Mouse (Mus musculus) spleen, adult 2 months (tissue): ENCODE data around the gene Ctnna3. TPM values are rescaled to one million over a fixed set of nuclear protein-coding genes. Genes with fewer than 3 reads are reported as not detected.

ENCODE experiments used
- DNase-seq, 2 experiments: peaks; one replicate each; pipeline versions ENCODE4 v3.0.0 to v3.0.0-alpha.2; 2012 to 2021; ENCODE audit warnings: low spot score in 2 of 2, low read depth in 1 of 2
- H3K27ac ChIP-seq: fragments of 200-500 bp; 2 replicates; pipeline ENCODE4 v1.5.1; 2012; ENCODE audit warnings: low read length, inconsistent platforms; ENCODE audit not compliant: insufficient read depth
- H3K27me3 ChIP-seq: fragments of 200-500 bp; 2 replicates; pipeline ENCODE4 v1.6.1; 2012; ENCODE audit warnings: mild to moderate bottlenecking, moderate library complexity, low read length, inconsistent platforms; ENCODE audit not compliant: control insufficient read depth, insufficient read depth
- H3K36me3 ChIP-seq: fragments of 200-500 bp; 2 replicates; pipeline ENCODE4 v1.6.1; 2012; ENCODE audit warnings: mild to moderate bottlenecking, low read length, inconsistent platforms; ENCODE audit not compliant: control insufficient read depth, insufficient read depth
- H3K4me1 ChIP-seq: fragments of 200-500 bp; 2 replicates; pipeline ENCODE4 v1.6.1; 2011; ENCODE audit warnings: inconsistent platforms; ENCODE audit not compliant: control insufficient read depth, insufficient read depth, insufficient read length
- H3K4me3 ChIP-seq: fragments of 200-500 bp; 2 replicates; pipeline ENCODE4 v1.5.1; 2011; ENCODE audit warnings: mild to moderate bottlenecking, inconsistent platforms; ENCODE audit not compliant: insufficient read depth, insufficient read length; ENCODE audit errors: extremely low read depth
- CTCF ChIP-seq: fragments of 200-500 bp; IDR thresholded peaks from 2 replicates; pipeline ENCODE4 v1.5.1; 2011; ENCODE audit warnings: mild to moderate bottlenecking, inconsistent platforms; ENCODE audit not compliant: insufficient read depth, insufficient read length, insufficient replicate concordance; ENCODE audit errors: extremely low read depth
- POLR2A ChIP-seq: fragments of 200-500 bp; IDR thresholded peaks from 2 replicates; pipeline ENCODE4 v1.6.1; 2011; ENCODE audit warnings: low read depth, low read length, inconsistent platforms
- WGBS: fragments of 180-500 bp; shearing (Covaris S2); methylation state at CpG from one replicate; pipeline ENCODE4 v1.1.7; 2018; 5-methylcytosine and 5-hydroxymethylcytosine counted together
- polyA plus RNA-seq: library from polyadenylated mRNA; depleted of rRNA; stranded (reverse); fragments of >200 nt; gene quantifications from 2 replicates; pipeline ENCODE4 v1.2.3, GENCODE M21; 2012

The Ctnna3 gene
- polyA plus RNA-seq, 1 experiment = 0.07 TPM

DNA sequence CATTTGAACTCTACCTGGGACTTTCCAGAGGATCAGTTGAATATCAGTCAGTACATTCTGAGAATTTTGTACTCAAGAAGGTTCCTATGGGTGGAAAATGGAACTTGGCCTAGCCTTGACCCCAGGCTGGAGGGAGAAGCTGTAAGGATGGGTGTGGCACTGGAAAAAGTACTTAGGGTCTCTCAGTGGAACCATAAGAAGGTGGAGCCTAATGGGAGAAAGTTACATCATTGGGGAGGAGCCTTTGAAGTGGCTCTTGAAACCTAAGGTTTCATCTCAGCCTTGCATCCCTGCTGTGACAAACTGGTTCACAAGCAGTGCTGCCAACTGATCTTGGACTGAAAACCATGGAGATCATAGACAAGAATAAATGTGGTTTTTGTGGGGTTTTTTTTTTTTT is 1318.8 kb downstream of the Ctnna3 start:
- Histone ChIP-seq H3K4me1 (no peaks in the 10 kb centered on the region), H3K4me3 (no peak overlapping the region), H3K27ac (no peak overlapping the region), H3K27me3 (no peaks in the 10 kb centered on the region), H3K36me3 (no peaks in the 10 kb centered on the region)
- no peak for TF ChIP-seq POLR2A
- TF ChIP-seq CTCF = no peak
- no peak for DNase-seq

DNA sequence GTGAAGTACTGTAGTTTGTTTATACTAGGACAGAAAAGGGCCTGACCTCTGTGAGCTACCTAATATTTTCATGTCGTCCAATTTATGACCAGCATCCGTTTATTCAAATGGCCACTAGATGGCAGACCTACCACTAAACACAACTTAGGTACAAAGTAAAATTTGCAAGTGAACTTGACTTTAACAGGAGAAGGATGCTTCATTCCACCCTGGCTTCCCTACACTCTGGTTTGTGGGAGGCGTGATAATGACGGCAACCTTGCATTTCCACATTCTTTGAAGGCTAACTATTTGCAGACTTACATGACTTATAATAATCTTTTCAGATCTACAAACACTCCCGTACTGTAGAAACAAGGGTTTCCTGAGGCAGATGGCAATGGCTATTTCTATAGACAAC is 1320.9 kb downstream of the Ctnna3 start:
- H3K27ac ChIP-seq = no peak overlapping the region
- no peaks in the 10 kb centered on the region for H3K27me3 ChIP-seq
- H3K4me1 ChIP-seq = no peaks in the 10 kb centered on the region
- DNase-seq = no peak
- TF ChIP-seq CTCF (no peak), POLR2A (no peak)
- H3K36me3 ChIP-seq = no peaks in the 10 kb centered on the region
- 38% methylated on average over 5 of the region's 5 CpGs for WGBS
- no peak overlapping the region for H3K4me3 ChIP-seq

DNA sequence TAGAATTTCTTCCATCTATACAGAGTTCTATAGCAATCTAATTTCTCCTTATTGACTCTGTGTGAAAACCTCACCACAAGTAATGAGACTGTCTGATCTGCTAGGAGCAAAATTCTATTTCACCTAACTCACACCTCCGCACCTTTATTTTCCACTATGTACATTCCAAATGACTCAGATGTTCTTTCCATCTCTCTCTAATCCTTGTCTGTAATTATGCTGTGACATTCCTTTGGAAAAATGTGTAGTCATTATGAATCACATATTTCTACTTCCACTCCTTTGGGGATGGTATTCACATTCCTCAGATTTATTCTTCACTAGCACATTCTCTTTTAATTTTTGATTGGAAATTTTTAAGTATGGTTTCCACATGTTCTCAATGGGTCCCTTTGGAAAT is 1406.4 kb downstream of the Ctnna3 start:
- no peak for DNase-seq
- H3K27ac ChIP-seq = no peak overlapping the region
- 96% methylated on average over 1 of the region's 1 CpGs for WGBS
- H3K36me3 ChIP-seq = no peaks in the 10 kb centered on the region
- TF ChIP-seq CTCF = no peak
- TF ChIP-seq POLR2A = no peak
- no peaks in the 10 kb centered on the region for H3K27me3 ChIP-seq
- H3K4me1 ChIP-seq = no peaks in the 10 kb centered on the region
- no peak overlapping the region for H3K4me3 ChIP-seq

DNA sequence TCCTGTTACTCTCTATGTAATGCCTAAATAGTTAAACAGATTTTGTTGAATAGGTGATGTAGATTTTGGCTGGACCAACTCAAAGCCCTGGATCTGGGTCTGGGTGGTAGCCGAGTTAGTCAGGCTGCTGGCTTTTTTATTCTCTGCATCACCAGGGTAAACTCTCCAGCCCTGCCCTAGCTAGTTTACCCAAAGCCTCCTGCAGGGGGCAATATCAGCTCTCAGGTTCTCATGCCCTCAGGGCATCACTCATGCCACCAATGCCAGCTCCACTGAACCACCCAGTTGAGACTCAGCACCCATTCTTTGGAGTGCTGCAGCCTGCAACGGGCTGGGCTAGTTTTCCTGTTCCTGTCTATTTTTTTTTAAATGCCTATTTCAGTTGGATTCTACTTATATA is 1431.5 kb downstream of the Ctnna3 start:
- DNase-seq = no peak

DNA sequence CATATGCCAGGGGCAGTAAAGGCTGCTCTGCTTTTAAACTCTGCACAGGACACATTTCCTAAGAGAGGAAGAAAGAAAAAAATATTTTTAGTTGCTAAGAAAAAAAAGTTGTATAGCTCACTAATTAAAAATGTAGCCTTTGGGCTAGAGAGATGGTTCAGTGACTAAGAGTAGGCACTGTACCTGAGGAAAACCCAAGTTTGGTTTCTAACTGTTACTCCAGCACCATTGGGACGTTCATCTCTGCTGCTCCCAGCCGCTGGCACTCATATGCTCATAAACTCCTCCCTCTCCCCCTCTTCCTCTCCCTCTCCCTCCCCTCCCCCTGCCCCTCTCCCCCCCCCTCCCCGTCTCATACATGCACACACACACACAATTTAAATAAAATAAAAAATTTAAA is 1441.0 kb downstream of the Ctnna3 start:
- Histone ChIP-seq H3K4me3 (no peak overlapping the region), H3K27me3 (no peaks in the 10 kb centered on the region), H3K36me3 (no peaks in the 10 kb centered on the region), H3K27ac (no peak overlapping the region), H3K4me1 (no peaks in the 10 kb centered on the region)
- TF ChIP-seq POLR2A (no peak), CTCF (no peak)
- WGBS = 60% methylated on average over 3 of the region's 3 CpGs
- no peak for DNase-seq

More for the DNA sequence above, 1431.5 kb downstream of the Ctnna3 start:
- H3K4me3 ChIP-seq = no peak overlapping the region
- no peaks in the 10 kb centered on the region for H3K27me3 ChIP-seq
- TF ChIP-seq CTCF (no peak), POLR2A (no peak)
- H3K27ac ChIP-seq = no peak overlapping the region
- H3K36me3 ChIP-seq = no peaks in the 10 kb centered on the region
- 82% methylated on average over 2 of the region's 2 CpGs for WGBS
- H3K4me1 ChIP-seq = no peaks in the 10 kb centered on the region

DNA sequence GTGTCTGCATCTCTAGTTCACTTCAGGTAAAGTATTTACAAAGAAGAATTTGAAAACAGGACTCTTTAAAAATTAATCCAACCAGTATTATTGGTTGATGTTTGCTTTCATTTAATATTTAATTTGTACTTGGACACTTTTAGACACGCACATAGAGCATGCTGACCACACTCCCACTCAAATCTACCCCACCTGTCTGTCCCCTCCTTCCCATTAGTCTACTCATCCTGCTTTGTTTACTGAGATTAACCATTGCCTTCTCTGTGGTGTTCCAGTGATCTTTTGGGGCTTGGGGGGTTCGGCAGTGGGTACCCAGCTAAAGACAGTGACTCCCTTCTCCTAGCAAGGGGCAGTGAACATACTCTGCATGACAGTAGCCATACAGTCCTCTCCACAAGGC is 1446.6 kb downstream of the Ctnna3 start:
- no peak overlapping the region for H3K27ac ChIP-seq
- no peak overlapping the region for H3K4me3 ChIP-seq
- TF ChIP-seq CTCF = no peak
- TF ChIP-seq POLR2A = no peak
- no peaks in the 10 kb centered on the region for H3K27me3 ChIP-seq
- no peak for DNase-seq
- no peaks in the 10 kb centered on the region for H3K36me3 ChIP-seq
- no peaks in the 10 kb centered on the region for H3K4me1 ChIP-seq
- 59% methylated on average over 2 of the region's 2 CpGs for whole genome bisulfite sequencing

DNA sequence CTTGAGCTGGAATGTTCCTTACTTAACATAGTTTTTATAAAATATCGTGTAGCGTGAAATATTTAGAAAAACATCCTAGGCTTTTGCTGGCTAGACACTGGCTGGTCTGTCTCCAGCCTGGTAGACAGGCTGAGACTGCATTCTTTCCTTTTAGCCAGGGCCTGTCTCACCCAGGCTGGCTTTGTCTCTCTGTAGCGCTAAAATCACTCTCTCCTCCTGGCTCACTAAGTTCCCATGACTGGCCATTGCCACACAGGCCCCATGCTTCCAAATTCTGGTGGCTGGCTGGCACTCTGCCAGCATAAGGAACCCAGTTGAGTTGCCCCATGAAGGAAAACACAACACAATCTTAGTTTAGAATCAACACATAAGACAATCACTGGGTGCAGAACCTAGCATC is 1450.0 kb downstream of the Ctnna3 start:
- Histone ChIP-seq H3K27me3 (no peaks in the 10 kb centered on the region), H3K4me1 (no peaks in the 10 kb centered on the region), H3K27ac (no peak overlapping the region), H3K36me3 (no peaks in the 10 kb centered on the region), H3K4me3 (no peak overlapping the region)
- 77% methylated on average over 3 of the region's 3 CpGs for WGBS
- no peak for TF ChIP-seq POLR2A
- TF ChIP-seq CTCF = no peak
- DNase-seq = no peak
